Mouse (Mus musculus) liver, embryonic 14.5 days (tissue): ENCODE measurements around the gene Zfp131. TPM values are rescaled to one million over a fixed set of nuclear protein-coding genes. Genes with fewer than 3 reads are reported as not detected.

ENCODE experiments used
- ATAC-seq: fragments of 200-750 bp; cut with Nextera tagmentation; 2 replicates; pipeline ENCODE4 v1.8.0; 2017; ENCODE audit warnings: moderate number of reproducible peaks, mild to moderate bottlenecking, moderate library complexity; ENCODE audit not compliant: insufficient read depth
- DNase-seq, 3 experiments: peaks; one replicate each; pipeline ENCODE4 v3.0.0-alpha.2; 2012 to 2013; ENCODE audit warnings: low read depth in 3 of 3, low spot score in 3 of 3
- H3K27ac ChIP-seq: fragments of 300-500 bp; sonication (generic); 2 replicates; pipeline ENCODE4 v1.5.1; 2014; ENCODE audit warnings: moderate library complexity, mild to moderate bottlenecking, control low read depth, inconsistent platforms
- H3K27me3 ChIP-seq: fragments of 300-500 bp; sonication (generic); 2 replicates; pipeline ENCODE4 v1.6.1; 2014; ENCODE audit warnings: mild to moderate bottlenecking, low read length, moderate library complexity; ENCODE audit not compliant: control insufficient read depth, insufficient read depth
- H3K36me3 ChIP-seq: fragments of 300-500 bp; sonication (generic); replicated peaks from 2 replicates; pipeline ENCODE4 v1.6.1; 2014; ENCODE audit warnings: low read depth; ENCODE audit not compliant: control insufficient read depth, insufficient read depth
- H3K4me1 ChIP-seq, 2 experiments: fragments of 200-500 bp in 1 of 2; fragments of 300-500 bp in 1 of 2; sonication (generic) in 1 of 2; replicated peaks; 2 replicates each; pipeline ENCODE4 v1.6.1; 2012 to 2014; ENCODE audit warnings: antibody characterized with exemption in 1 of 2, inconsistent platforms in 1 of 2, low read length in 1 of 2; ENCODE audit not compliant: control insufficient read depth in 2 of 2, insufficient read depth in 2 of 2
- H3K4me2 ChIP-seq: fragments of 300-500 bp; sonication (generic); 2 replicates; pipeline ENCODE4 v1.6.1; 2014; ENCODE audit warnings: low read depth, mild to moderate bottlenecking, control low read depth, moderate library complexity
- H3K4me3 ChIP-seq, 2 experiments: fragments of 200-500 bp in 1 of 2; fragments of 300-500 bp in 1 of 2; sonication (generic) in 1 of 2; 2 replicates each; pipeline ENCODE4 v1.5.1; 2012 to 2014; ENCODE audit warnings: low read depth in 2 of 2, low read length in 2 of 2, mild to moderate bottlenecking in 2 of 2, control low read depth in 1 of 2, inconsistent platforms in 1 of 2, moderate library complexity in 1 of 2; ENCODE audit not compliant: insufficient read depth in 1 of 2
- H3K9ac ChIP-seq: fragments of 300-500 bp; sonication (generic); replicated peaks from 2 replicates; pipeline ENCODE4 v1.6.1; 2014; ENCODE audit warnings: mild to moderate bottlenecking, control low read depth, moderate library complexity
- H3K9me3 ChIP-seq: fragments of 300-500 bp; sonication (generic); 2 replicates; pipeline ENCODE4 v1.6.1; 2016; ENCODE audit warnings: low read length, mixed read lengths; ENCODE audit not compliant: control insufficient read depth
- CTCF ChIP-seq: IDR thresholded peaks from 2 replicates; pipeline ENCODE4 v1.5.1; 2016; ENCODE audit warnings: antibody characterized with exemption, low read depth, control low read depth
- EP300 ChIP-seq: IDR thresholded peaks from 2 replicates; pipeline ENCODE4 v1.6.1; 2016; ENCODE audit warnings: antibody characterized with exemption, low read depth
- WGBS: fragments of 180-500 bp; shearing (Covaris S2); extraction: QIAGEN DNeasy Blood & Tissue Kit; methylation state at CpG from one replicate; pipeline ENCODE4 v1.1.7; 2014; ENCODE audit not compliant: insufficient replicate concordance; 5-methylcytosine and 5-hydroxymethylcytosine counted together
- polyA plus RNA-seq, 2 experiments: library from polyadenylated mRNA; depleted of rRNA in 1 of 2; stranded (reverse) in 1 of 2; unstranded in 1 of 2; fragments of >200 nt; fragmentation: Nextera tagmentation in 1 of 2; extraction: Ambion mirVana in 1 of 2; gene quantifications; 2 replicates each; pipeline versions ENCODE4 v1.2.1 to v1.2.3; 2012 to 2014

Gene Zfp131
- polyA plus RNA-seq, 2 experiments, result 9.4 to 11.7 TPM

- ATAC-seq, result no peak
- H3K36me3 ChIP-seq, result peaks cover 40% of the 10 kb centered on the region
These were observed 7.1 kb downstream of the Zfp131 start for GRCm38 (mm10) chr13:119783581-119783980.

GRCm38 (mm10) chr13:119768541-119768940 is 22.1 kb downstream of the Zfp131 start:
- Histone ChIP-seq H3K4me3 (no peak overlapping the region), H3K4me2 (no peak overlapping the region), H3K27me3 (no peaks in the 10 kb centered on the region), H3K9me3 (no peaks in the 10 kb centered on the region), H3K9ac (no peak overlapping the region), H3K27ac (no peak overlapping the region), H3K36me3 (peaks cover 49% of the 10 kb centered on the region), H3K4me1 (no peaks in the 10 kb centered on the region)
- 80% methylated on average over 6 of the region's 6 CpGs for WGBS
- ATAC-seq, result no peak
- TF ChIP-seq EP300 (no peak), CTCF (no peak)
- DNase-seq, result no peak

More at GRCm38 (mm10) chr13:119783581-119783980, 7.1 kb downstream of the Zfp131 start:
- Histone ChIP-seq H3K9me3 (no peaks in the 10 kb centered on the region), H3K27me3 (no peaks in the 10 kb centered on the region), H3K4me2 (no peak overlapping the region), H3K4me3 (no peak overlapping the region), H3K27ac (no peak overlapping the region), H3K4me1 (no peaks in the 10 kb centered on the region), H3K9ac (no peak overlapping the region)
- 76% methylated on average over 4 of the region's 4 CpGs for WGBS
- no peak for DNase-seq
- no peak; the same call in 1 of the 2 replicates for TF ChIP-seq CTCF
- TF ChIP-seq EP300, result no peak

GRCm38 (mm10) chr13:119766480-119766879 is 24.2 kb downstream of the Zfp131 start:
- WGBS, result 81% methylated on average over 7 of the region's 7 CpGs
- no peak overlapping the region for H3K9ac ChIP-seq
- H3K4me3 ChIP-seq, result no peak overlapping the region
- H3K9me3 ChIP-seq, result no peaks in the 10 kb centered on the region
- H3K4me2 ChIP-seq, result no peak overlapping the region
- H3K27ac ChIP-seq, result no peak overlapping the region
- DNase-seq (no peak), ATAC-seq (no peak)
- TF ChIP-seq EP300 (no peak), CTCF (no peak)
- H3K4me1 ChIP-seq, result no peaks in the 10 kb centered on the region
- H3K36me3 ChIP-seq, result peaks cover 42% of the 10 kb centered on the region
- no peaks in the 10 kb centered on the region for H3K27me3 ChIP-seq

- no peak overlapping the region for H3K27ac ChIP-seq
- DNase-seq, result no peak
- H3K9ac ChIP-seq, result no peak overlapping the region
- H3K9me3 ChIP-seq, result no peaks in the 10 kb centered on the region
- H3K36me3 ChIP-seq, result peaks cover 4% of the 10 kb centered on the region; the same call in 1 of the 2 replicates
- no peak overlapping the region for H3K4me3 ChIP-seq
- H3K4me1 ChIP-seq, result no peaks in the 10 kb centered on the region
- H3K27me3 ChIP-seq, result peaks cover 3% of the 10 kb centered on the region
- 41% methylated on average over 5 of the region's 5 CpGs for WGBS
- H3K4me2 ChIP-seq, result no peak overlapping the region
- TF ChIP-seq EP300, result no peak
- TF ChIP-seq CTCF, result no peak
- ATAC-seq, result no peak
These were observed 33.9 kb downstream of the Zfp131 start for GRCm38 (mm10) chr13:119756831-119757230.

GRCm38 (mm10) chr13:119755681-119756471 is 34.8 kb downstream of the Zfp131 start, which contains the start of gene Nim1k:
Gene Nim1k, minus strand, starts transcription at chr13:119755882.
- H3K27me3 ChIP-seq, result peaks cover 3% of the 10 kb centered on the region
- H3K27ac ChIP-seq, result no peak within 1 kb of the TSS
- peak in 2 of 3 experiments; percentile 6 to 9 for DNase-seq
- H3K9ac ChIP-seq, result no peak within 1 kb of the TSS
- peak within 1 kb of the TSS; percentile 34 to 39; a peak in 3 of 4 replicates for H3K4me3 ChIP-seq
- no peaks in the 10 kb centered on the region for H3K9me3 ChIP-seq
- H3K36me3 ChIP-seq, result no peaks in the 10 kb centered on the region; the same call in 1 of the 2 replicates
- TF ChIP-seq EP300, result no peak
- no peak for TF ChIP-seq CTCF
- peak; percentile 71 for ATAC-seq
- no peaks in the 10 kb centered on the region for H3K4me1 ChIP-seq
- 5% methylated on average over 43 of the region's 43 CpGs for WGBS
- peak within 1 kb of the TSS; percentile 64 for H3K4me2 ChIP-seq
